Mouse (Mus musculus): ENCODE results near the gene Cabcoco1. TPM values are rescaled to one million over a fixed set of nuclear protein-coding genes. Genes with fewer than 3 reads are reported as not detected.

Cabcoco1 gene
- under 1 TPM in 2 of 4 experiments, not detected in 2; 0.29 TPM for total RNA-seq (2022)

GRCm38 (mm10) chr10:68541139-68541942 lies at the start of gene Cabcoco1:
Cabcoco1 (minus strand) TSS chr10:68541896.
- DNase-seq (ENCODE audit: low spot score in 2 of 2), result no peak

GRCm38 (mm10) chr10:68589530-68590252 lies 48.0 kb upstream of the Cabcoco1 start:
- DNase-seq (ENCODE audit: low spot score in 2 of 2), result no peak

- DNase-seq (ENCODE audit: low spot score in 2 of 2), result no peak
Measured at GRCm38 (mm10) chr10:68587416-68588040, 45.8 kb upstream of the Cabcoco1 start.

GRCm38 (mm10) chr10:68577321-68577720 lies 35.6 kb upstream of the Cabcoco1 start:
- no peak for DNase-seq (ENCODE audit: low spot score in 2 of 2)

- no peak for DNase-seq (ENCODE audit: low spot score in 2 of 2)
Measured at GRCm38 (mm10) chr10:68568172-68568571, 26.5 kb upstream of the Cabcoco1 start.

GRCm38 (mm10) chr10:68562344-68562743 lies 20.6 kb upstream of the Cabcoco1 start:
- DNase-seq (ENCODE audit: low spot score in 2 of 2), result no peak

- DNase-seq (ENCODE audit: low spot score in 2 of 2), result no peak
Measured at GRCm38 (mm10) chr10:68558828-68559219, 17.1 kb upstream of the Cabcoco1 start.

- peak; percentile 68 to 70 for DNase-seq (ENCODE audit: low spot score in 2 of 2)
Measured at GRCm38 (mm10) chr10:68558105-68558827, 16.6 kb upstream of the Cabcoco1 start.

GRCm38 (mm10) chr10:68553677-68554076 lies 12.0 kb upstream of the Cabcoco1 start:
- no peak for DNase-seq (ENCODE audit: low spot score in 2 of 2)

GRCm38 (mm10) chr10:68552556-68552955 lies 10.9 kb upstream of the Cabcoco1 start:
- DNase-seq (ENCODE audit: low spot score in 2 of 2), result no peak

GRCm38 (mm10) chr10:68551316-68551715 lies 9.6 kb upstream of the Cabcoco1 start:
- DNase-seq (ENCODE audit: low spot score in 2 of 2), result no peak

- DNase-seq (ENCODE audit: low spot score in 2 of 2), result no peak
Measured at GRCm38 (mm10) chr10:68550668-68551267, 9.1 kb upstream of the Cabcoco1 start.

GRCm38 (mm10) chr10:68543107-68543506 lies 1.4 kb upstream of the Cabcoco1 start:
- DNase-seq (ENCODE audit: low spot score in 2 of 2), result no peak

- DNase-seq (ENCODE audit: low spot score in 2 of 2), result no peak
Measured at GRCm38 (mm10) chr10:68541943-68542420, 286 bp upstream of the Cabcoco1 start.

- no peak for DNase-seq (ENCODE audit: low spot score in 2 of 2)
Measured at GRCm38 (mm10) chr10:68540612-68541011, 1.1 kb downstream of the Cabcoco1 start.

- no peak for DNase-seq (ENCODE audit: low spot score in 2 of 2)
Measured at GRCm38 (mm10) chr10:68537261-68537950, 4.3 kb downstream of the Cabcoco1 start.

- no peak for DNase-seq (ENCODE audit: low spot score in 2 of 2)
Measured at GRCm38 (mm10) chr10:68529364-68530049, 12.2 kb downstream of the Cabcoco1 start.

GRCm38 (mm10) chr10:68528958-68529357 lies 12.7 kb downstream of the Cabcoco1 start:
- DNase-seq (ENCODE audit: low spot score in 2 of 2), result no peak

GRCm38 (mm10) chr10:68522106-68522505 lies 19.6 kb downstream of the Cabcoco1 start:
- DNase-seq (ENCODE audit: low spot score in 2 of 2), result no peak

Measured in gastrocnemius, adult 8-10 months (tissue).